Mouse (Mus musculus): ENCODE measurements around the gene Poc1a.

The Poc1a gene

GRCm38 (mm10) chr9:106265358-106266075, 15.3 kb upstream of the Poc1a start:
- WGBS = 69% methylated on average over 12 of the region's 12 CpGs

- 55% methylated on average over 2 of the region's 2 CpGs for WGBS
These were observed 13.8 kb upstream of the Poc1a start for GRCm38 (mm10) chr9:106266936-106267657.

DNA sequence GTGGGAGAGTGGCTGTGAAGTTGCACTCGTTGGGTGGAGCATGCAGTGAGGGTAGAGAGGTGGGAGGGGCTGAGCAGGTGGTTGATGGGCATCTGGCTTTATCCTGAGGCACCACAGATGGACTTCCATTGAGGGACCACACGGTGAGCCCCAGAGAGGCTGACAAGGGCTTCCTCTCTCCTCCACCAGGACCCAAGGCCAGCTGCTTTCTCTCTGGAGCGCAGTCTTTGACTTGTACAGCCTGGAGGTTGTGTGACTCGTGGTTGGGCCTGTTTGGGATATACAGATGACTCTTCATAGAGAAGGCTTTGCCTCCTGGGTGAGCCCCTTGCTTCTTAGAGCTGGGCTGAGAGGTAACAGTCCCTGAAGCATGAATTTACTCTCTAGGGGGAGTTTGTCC, 12.4 kb upstream of the Poc1a start:
- 55% methylated on average over 4 of the region's 4 CpGs for WGBS

- 43% methylated on average over 9 of the region's 9 CpGs for WGBS
These were observed 11.6 kb upstream of the Poc1a start for GRCm38 (mm10) chr9:106269076-106269788.

- WGBS = 12% methylated on average over 2 of the region's 2 CpGs
These were observed 11.0 kb upstream of the Poc1a start for GRCm38 (mm10) chr9:106269879-106270278.

- WGBS = 93% methylated on average over 4 of the region's 4 CpGs
These were observed 10.2 kb upstream of the Poc1a start for GRCm38 (mm10) chr9:106270656-106271055.

- 96% methylated on average over 1 of the region's 1 CpGs for WGBS
These were observed 8.6 kb upstream of the Poc1a start for GRCm38 (mm10) chr9:106272288-106272687.

DNA sequence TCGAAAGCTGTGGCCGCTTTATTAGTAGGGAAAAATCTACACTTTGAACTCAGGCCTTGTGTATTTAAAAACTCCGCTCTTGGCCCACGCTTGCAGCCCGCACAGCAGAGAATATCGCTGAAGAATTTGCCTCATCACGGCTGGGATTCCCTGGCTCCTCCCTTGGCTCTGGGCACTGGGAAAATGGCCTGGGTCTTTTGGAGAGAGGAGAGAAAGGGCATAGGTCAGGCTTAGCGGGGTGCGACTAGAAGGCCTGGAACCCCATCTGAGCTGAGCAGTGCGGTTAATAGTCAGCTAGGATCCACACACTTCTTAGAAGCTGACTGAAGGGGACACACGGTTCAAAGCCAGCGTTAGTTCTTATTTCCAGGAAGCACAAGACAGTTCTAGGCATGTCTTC, 7.6 kb upstream of the Poc1a start:
- WGBS = 93% methylated on average over 12 of the region's 12 CpGs

DNA sequence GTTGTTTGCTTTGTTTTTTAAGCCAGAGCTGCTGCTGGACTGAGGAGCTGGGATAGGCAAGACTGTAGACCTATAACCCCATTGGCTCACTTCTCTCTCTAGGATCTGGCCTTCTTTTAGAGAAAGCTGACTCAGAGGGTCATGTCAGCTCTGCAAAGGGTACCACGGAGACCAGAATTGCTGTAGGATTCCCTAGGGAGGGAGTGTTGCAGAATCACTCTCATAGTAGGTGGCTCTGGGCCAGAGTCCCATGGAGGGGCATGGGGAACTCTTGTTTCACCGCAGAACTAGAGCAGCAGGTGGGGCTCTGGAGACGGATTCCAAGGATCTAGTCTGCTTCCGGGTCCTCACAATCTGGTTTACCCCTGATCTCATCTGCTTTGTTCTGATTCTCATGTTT, 7.1 kb upstream of the Poc1a start:
- WGBS = 64% methylated on average over 4 of the region's 4 CpGs

DNA sequence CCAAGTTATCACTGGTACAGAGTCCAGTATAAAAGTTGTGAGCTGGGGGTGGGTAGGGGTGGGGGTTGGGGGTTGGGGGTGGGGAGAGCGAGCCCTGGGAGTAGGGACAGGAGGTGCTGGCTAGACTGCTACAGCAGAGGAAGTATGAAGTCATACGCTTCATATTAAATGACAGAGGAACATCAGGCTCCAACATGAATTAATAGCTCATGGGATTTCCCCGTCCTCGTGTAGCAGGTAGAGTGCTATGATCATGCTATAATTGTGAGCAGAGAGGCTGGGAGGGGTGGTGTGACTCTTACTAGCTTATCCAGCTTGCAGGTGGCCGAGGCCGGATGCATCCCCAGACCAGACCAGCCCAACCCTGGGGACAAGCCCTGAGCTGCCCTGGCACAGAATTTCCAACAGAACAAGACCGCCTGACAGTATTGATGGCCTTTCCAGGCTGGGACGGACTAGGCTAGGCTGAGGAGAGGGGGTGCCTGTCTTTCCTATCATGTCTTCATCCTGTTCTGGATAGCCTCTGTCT, 6.1 kb upstream of the Poc1a start:
- WGBS = 86% methylated on average over 8 of the region's 8 CpGs

DNA sequence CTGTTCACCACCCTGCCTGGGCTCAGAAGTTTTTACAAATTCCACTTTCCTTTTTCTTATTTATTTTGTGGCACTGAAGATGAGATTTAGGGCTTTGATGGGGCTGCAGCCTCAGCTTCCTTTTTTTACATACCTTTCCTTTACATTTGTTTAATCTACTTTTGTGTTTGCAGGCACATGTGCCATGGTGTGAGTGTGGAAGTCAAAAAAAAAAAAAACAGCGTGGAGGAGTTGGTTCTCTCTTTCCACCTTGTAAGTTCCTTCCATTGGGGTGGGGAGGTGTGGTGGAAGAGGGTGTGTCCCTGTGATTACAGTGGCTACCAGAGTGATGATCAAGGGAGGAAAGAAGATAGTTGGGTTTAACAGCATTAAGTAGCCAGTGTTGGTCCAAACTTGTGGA, 5.1 kb upstream of the Poc1a start:
- 75% methylated on average over 1 of the region's 1 CpGs for WGBS

DNA sequence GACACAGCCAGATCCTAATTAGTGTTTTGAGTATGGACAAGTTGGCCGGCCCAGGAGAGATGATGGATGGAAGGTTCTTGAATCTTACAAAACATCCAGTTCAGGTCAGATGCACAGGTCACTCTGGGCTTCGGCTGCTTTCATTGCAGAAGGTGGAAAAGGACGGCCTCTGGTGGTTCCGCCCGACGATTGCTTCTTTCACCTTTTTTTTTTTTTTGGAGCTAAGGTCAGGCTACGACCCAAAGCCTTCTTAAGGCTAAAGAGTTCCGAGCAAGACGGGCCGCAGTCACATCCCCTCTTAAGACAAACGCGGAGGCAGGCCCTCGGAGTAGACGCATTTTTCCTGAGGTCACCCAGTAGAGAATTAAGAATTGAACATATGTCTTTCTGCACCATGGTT, 475 bp upstream of the Poc1a start:
- WGBS = under 1% methylated on average over 14 of the region's 14 CpGs

GRCm38 (mm10) chr9:106282024-106282423, 1.2 kb downstream of the Poc1a start:
- 83% methylated on average over 3 of the region's 3 CpGs for WGBS

DNA sequence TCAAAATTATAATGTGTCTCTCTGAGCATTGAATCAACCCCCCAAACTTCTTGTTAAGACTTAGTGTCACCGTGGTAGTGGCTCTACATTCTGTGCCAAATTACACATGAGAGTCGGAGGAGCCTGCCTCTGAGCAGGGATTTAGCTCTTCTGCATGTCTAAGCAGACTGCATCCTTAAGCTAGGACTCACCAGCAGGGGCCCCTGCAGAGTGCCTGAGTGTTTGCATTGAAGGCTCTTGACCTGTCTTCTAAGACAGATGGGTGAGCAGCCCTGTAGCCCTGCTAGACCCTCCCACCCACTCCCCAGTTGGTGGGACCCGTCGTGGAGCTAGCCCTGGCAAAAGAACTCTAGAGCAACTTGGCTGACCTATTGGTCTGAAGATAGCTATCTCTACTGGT, 6.3 kb downstream of the Poc1a start:
- WGBS = 61% methylated on average over 4 of the region's 4 CpGs

- 20% methylated on average over 3 of the region's 3 CpGs for WGBS
These were observed 8.0 kb downstream of the Poc1a start for GRCm38 (mm10) chr9:106288864-106289263.

DNA sequence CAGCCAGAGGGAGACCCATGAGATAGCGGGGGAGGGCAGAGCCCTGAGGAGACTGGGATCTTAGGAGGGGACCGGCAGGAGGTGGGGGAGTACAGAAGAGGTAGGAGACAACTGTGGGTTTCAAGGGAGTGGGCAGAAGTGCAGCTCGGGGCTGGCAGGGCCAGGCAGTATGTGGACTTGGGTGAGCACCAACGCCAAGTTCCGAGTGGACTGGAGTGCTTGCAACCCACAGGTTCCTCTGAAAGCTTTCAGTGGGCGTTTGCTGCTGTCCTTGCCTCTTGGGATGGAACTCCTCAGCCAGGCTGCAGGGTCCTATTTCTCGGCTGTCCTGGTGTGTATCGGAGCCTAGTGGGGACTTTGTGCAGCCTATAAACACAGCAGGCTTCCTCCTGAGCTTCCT, 9.0 kb downstream of the Poc1a start:
- WGBS = 64% methylated on average over 8 of the region's 8 CpGs

DNA sequence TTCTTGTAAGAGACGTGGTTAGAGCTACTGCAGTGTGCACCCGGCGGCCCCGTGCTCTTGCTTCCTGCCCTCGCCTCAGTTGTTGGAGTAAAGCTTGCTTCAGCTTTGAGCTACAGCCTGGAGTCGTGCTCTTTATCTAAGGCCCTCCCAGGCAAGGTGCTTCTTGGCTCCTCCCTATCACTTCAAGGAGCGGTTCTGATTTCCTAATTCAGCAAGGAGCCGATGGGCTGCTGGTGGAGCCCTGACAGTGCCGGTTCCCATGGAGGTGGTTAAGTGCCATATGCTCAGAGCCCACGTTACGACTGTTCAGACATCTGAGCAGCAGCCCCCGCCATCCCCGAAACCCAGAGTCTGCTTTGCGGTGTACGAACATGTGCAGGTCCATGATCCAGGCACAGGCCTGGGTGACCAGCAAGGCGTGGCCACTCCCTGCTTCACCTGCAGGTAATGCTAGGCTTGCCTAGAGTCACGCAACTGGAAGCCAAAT, 9.8 kb downstream of the Poc1a start:
- 57% methylated on average over 17 of the region's 17 CpGs for WGBS

GRCm38 (mm10) chr9:106293569-106294156, 12.8 kb downstream of the Poc1a start:
- 63% methylated on average over 14 of the region's 14 CpGs for WGBS

- 77% methylated on average over 6 of the region's 6 CpGs for WGBS
These were observed 15.8 kb downstream of the Poc1a start for GRCm38 (mm10) chr9:106296637-106297174.

- 48% methylated on average over 20 of the region's 20 CpGs for WGBS
These were observed 19.4 kb downstream of the Poc1a start for GRCm38 (mm10) chr9:106300176-106300803.

- WGBS = 57% methylated on average over 6 of the region's 6 CpGs
These were observed 20.1 kb downstream of the Poc1a start for GRCm38 (mm10) chr9:106300949-106301348.

Measured in cerebral cortex, adult 2 months (tissue).